Mouse (Mus musculus) cortical plate, adult 2 months (tissue): ENCODE results near the gene Vps35l.

Experiments used
- CTCF ChIP-seq: fragments of 200-500 bp; IDR thresholded peaks from 2 replicates; pipeline ENCODE4 v1.5.1; 2011; ENCODE audit warnings: mild to moderate bottlenecking, control low read depth, low read length; ENCODE audit not compliant: insufficient read depth; ENCODE audit errors: extremely low read depth
- POLR2A ChIP-seq: fragments of 200-500 bp; IDR thresholded peaks from 2 replicates; pipeline ENCODE4 v1.6.1; 2011; ENCODE audit warnings: mild to moderate bottlenecking, low read length, control low read depth; ENCODE audit not compliant: insufficient read depth; ENCODE audit errors: extremely low read depth

DNA sequence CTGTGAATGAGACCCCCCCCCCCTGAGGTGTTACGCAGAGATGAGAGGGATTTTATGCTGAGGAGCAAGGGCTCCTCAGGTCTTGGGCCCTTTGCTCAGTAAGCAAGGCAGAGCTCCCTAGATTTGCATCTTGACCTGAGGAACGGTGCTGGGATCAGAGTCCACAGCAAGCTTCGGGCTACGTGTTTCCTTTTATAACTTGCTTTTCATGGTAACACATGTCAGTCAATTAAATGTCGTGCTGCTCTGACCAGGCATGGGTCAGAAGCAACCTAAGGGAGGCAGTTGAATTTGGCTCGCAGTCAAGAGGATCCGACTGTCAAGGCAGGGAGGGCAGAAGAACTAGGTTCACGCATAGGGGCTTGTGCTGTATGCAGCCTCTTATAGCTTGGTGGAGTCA lies 53.9 kb downstream of the Vps35l start:
- TF ChIP-seq CTCF: no peak
- no peak for TF ChIP-seq POLR2A
